Mouse (Mus musculus) cortical plate, adult 2 months (tissue): Measurements from ENCODE around the gene Spryd4.

Experiments used
- CTCF ChIP-seq: fragments of 200-500 bp; IDR thresholded peaks from 2 replicates; pipeline ENCODE4 v1.5.1; 2011; ENCODE audit warnings: mild to moderate bottlenecking, control low read depth, low read length; ENCODE audit not compliant: insufficient read depth; ENCODE audit errors: extremely low read depth
- POLR2A ChIP-seq: fragments of 200-500 bp; IDR thresholded peaks from 2 replicates; pipeline ENCODE4 v1.6.1; 2011; ENCODE audit warnings: mild to moderate bottlenecking, low read length, control low read depth; ENCODE audit not compliant: insufficient read depth; ENCODE audit errors: extremely low read depth

- no peak for TF ChIP-seq POLR2A
- no peak for TF ChIP-seq CTCF
Measured at GRCm38 (mm10) chr10:128225538-128225937, 13.9 kb upstream of the Spryd4 start, which contains the start of gene Mip.
